Mouse (Mus musculus) MEL (cell line): ENCODE measurements around the gene Slc38a4. TPM values are rescaled to one million over a fixed set of nuclear protein-coding genes. Genes with fewer than 3 reads are reported as not detected.

Experiments used
- DNase-seq: peaks from one replicate; pipeline ENCODE4 v3.0.0; 2011; ENCODE audit warnings: low read depth, low spot score
- H3K27ac ChIP-seq: 2 replicates; pipeline ENCODE4 v1.5.1; 2012; ENCODE audit warnings: low read depth, mild to moderate bottlenecking, control low read depth, low read length, moderate library complexity; ENCODE audit not compliant: control insufficient read depth
- H3K27me3 ChIP-seq, 2 experiments: fragments of 150-350 bp in 1 of 2; sonication (generic) in 1 of 2; 2 replicates each; pipeline ENCODE4 v1.6.1; 2012; ENCODE audit warnings: low read length in 2 of 2, mild to moderate bottlenecking in 2 of 2, improper control_type of control experiment in 1 of 2, moderate library complexity in 1 of 2; ENCODE audit not compliant: insufficient read depth in 2 of 2, control insufficient read depth in 1 of 2
- H3K36me3 ChIP-seq, 2 experiments: 2 replicates each; pipeline ENCODE4 v1.6.1; 2012 to 2014; ENCODE audit warnings: low read length in 2 of 2, improper control_type of control experiment in 1 of 2, inconsistent platforms in 1 of 2, mild to moderate bottlenecking in 1 of 2; ENCODE audit not compliant: insufficient read depth in 2 of 2, control insufficient read depth in 1 of 2
- H3K4me1 ChIP-seq, 2 experiments: fragments of 150-350 bp in 1 of 2; sonication (generic) in 1 of 2; 2 replicates each; pipeline ENCODE4 v1.6.1; 2012; ENCODE audit warnings: low read length in 2 of 2, improper control_type of control experiment in 1 of 2, mild to moderate bottlenecking in 1 of 2; ENCODE audit not compliant: insufficient read depth in 2 of 2, control insufficient read depth in 1 of 2
- H3K4me3 ChIP-seq, 2 experiments: fragments of 150-350 bp in 1 of 2; sonication (generic) in 1 of 2; 2 replicates each; pipeline ENCODE4 v1.5.1; 2012; ENCODE audit warnings: low read depth in 2 of 2, low read length in 2 of 2, mild to moderate bottlenecking in 2 of 2, moderate library complexity in 2 of 2, control low read depth in 1 of 2, improper control_type of control experiment in 1 of 2; ENCODE audit not compliant: control insufficient read depth in 1 of 2, insufficient read depth in 1 of 2
- H3K79me2 ChIP-seq: 2 replicates; pipeline ENCODE4 v1.6.1; 2012; ENCODE audit warnings: mild to moderate bottlenecking, low read length, moderate library complexity; ENCODE audit not compliant: control insufficient read depth, poor library complexity, insufficient read depth
- H3K9ac ChIP-seq: 2 replicates; pipeline ENCODE4 v1.6.1; 2012; ENCODE audit warnings: low read depth, mild to moderate bottlenecking, control low read depth, low read length, moderate library complexity; ENCODE audit not compliant: control insufficient read depth, poor library complexity, severe bottlenecking
- H3K9me3 ChIP-seq: fragments of 150-350 bp; sonication (generic); replicated peaks from 2 replicates; pipeline ENCODE4 v1.6.1; 2012; ENCODE audit warnings: mild to moderate bottlenecking, low read length, improper control_type of control experiment, moderate library complexity; ENCODE audit not compliant: insufficient read depth
- BHLHE40 ChIP-seq: IDR thresholded peaks from 2 replicates; pipeline ENCODE4 v1.6.1; 2012; ENCODE audit warnings: low read depth, mild to moderate bottlenecking, inconsistent platforms, low read length, improper control_type of control experiment, borderline replicate concordance
- CTCF ChIP-seq, 3 experiments: IDR thresholded peaks in 2 of 3; conservative IDR thresholded peaks in 1 of 3; 2 replicates each; pipeline ENCODE4 v1.5.1; 2011 to 2012; ENCODE audit warnings: low read length in 3 of 3, low read depth in 2 of 3, mild to moderate bottlenecking in 2 of 3, improper control_type of control experiment in 1 of 3, inconsistent platforms in 1 of 3, mixed read lengths in 1 of 3, moderate library complexity in 1 of 3; ENCODE audit not compliant: control insufficient read depth in 1 of 3, insufficient read depth in 1 of 3, poor library complexity in 1 of 3, severe bottlenecking in 1 of 3
- ELF1 ChIP-seq: IDR thresholded peaks from 2 replicates; pipeline ENCODE4 v1.6.1; 2014; ENCODE audit warnings: low read depth, mild to moderate bottlenecking, inconsistent platforms, low read length, improper control_type of control experiment, moderate library complexity
- EP300 ChIP-seq, 2 experiments: IDR thresholded peaks; 2 replicates each; pipeline ENCODE4 v1.6.1; 2011; ENCODE audit warnings: improper control_type of control experiment in 2 of 2, low read length in 2 of 2, low read depth in 1 of 2, mild to moderate bottlenecking in 1 of 2
- GABPA ChIP-seq: IDR thresholded peaks from 2 replicates; pipeline ENCODE4 v1.6.1; 2012; ENCODE audit warnings: low read depth, mild to moderate bottlenecking, inconsistent platforms, low read length, improper control_type of control experiment, moderate library complexity
- GATA1 ChIP-seq: IDR thresholded peaks from 2 replicates; pipeline ENCODE4 v1.6.1; 2011; ENCODE audit warnings: low read depth, low read length, improper control_type of control experiment
- JUND ChIP-seq: IDR thresholded peaks from 2 replicates; pipeline ENCODE4 v1.6.1; 2011; ENCODE audit warnings: low read depth, mild to moderate bottlenecking, improper control_type of control experiment, low read length
- KAT2A ChIP-seq: conservative IDR thresholded peaks from 2 replicates; pipeline ENCODE4 v1.6.1; 2012; ENCODE audit warnings: low read depth, low read length, improper control_type of control experiment, inconsistent platforms
- MAX ChIP-seq: IDR thresholded peaks from 2 replicates; pipeline ENCODE4 v1.6.1; 2011; ENCODE audit warnings: low read length, improper control_type of control experiment
- MXI1 ChIP-seq: IDR thresholded peaks from 2 replicates; pipeline ENCODE4 v1.6.1; 2011; ENCODE audit warnings: mild to moderate bottlenecking, low read depth, low read length, improper control_type of control experiment
- MYB ChIP-seq: IDR thresholded peaks from 2 replicates; pipeline ENCODE4 v1.6.1; 2011; ENCODE audit warnings: mild to moderate bottlenecking, low read depth, low read length, improper control_type of control experiment
- NRF1 ChIP-seq: IDR thresholded peaks from 2 replicates; pipeline ENCODE4 v1.6.1; 2014; ENCODE audit warnings: low read depth, mild to moderate bottlenecking, inconsistent platforms, low read length, improper control_type of control experiment, moderate library complexity; ENCODE audit not compliant: poor library complexity, insufficient read depth, severe bottlenecking
- POLR2A ChIP-seq, 2 experiments: IDR thresholded peaks; 2 replicates each; pipeline ENCODE4 v1.6.1; 2011 to 2012; ENCODE audit warnings: low read length in 2 of 2, mild to moderate bottlenecking in 2 of 2, control low read depth in 1 of 2, improper control_type of control experiment in 1 of 2, low read depth in 1 of 2, moderate library complexity in 1 of 2; ENCODE audit not compliant: control insufficient read depth in 1 of 2, insufficient read depth in 1 of 2, poor library complexity in 1 of 2
- POLR2AphosphoS5 ChIP-seq: IDR thresholded peaks from 2 replicates; pipeline ENCODE4 v1.6.1; 2012; ENCODE audit warnings: low read depth, borderline replicate concordance, mild to moderate bottlenecking, inconsistent platforms, low read length, moderate library complexity, mixed read lengths
- SIN3A ChIP-seq: IDR thresholded peaks from 2 replicates; pipeline ENCODE4 v1.6.1; 2012; ENCODE audit warnings: low read length, improper control_type of control experiment, inconsistent platforms
- TCF12 ChIP-seq: IDR thresholded peaks from 2 replicates; pipeline ENCODE4 v1.6.1; 2014; ENCODE audit warnings: low read depth, mild to moderate bottlenecking, inconsistent platforms, low read length, improper control_type of control experiment, moderate library complexity
- UBTF ChIP-seq: IDR thresholded peaks from 2 replicates; pipeline ENCODE4 v1.6.1; 2012; ENCODE audit warnings: low read depth, mild to moderate bottlenecking, inconsistent platforms, low read length, improper control_type of control experiment, moderate library complexity, borderline replicate concordance; ENCODE audit not compliant: insufficient read depth
- USF1 ChIP-seq: IDR thresholded peaks from 2 replicates; pipeline ENCODE4 v1.6.1; 2014; ENCODE audit warnings: low read depth, mild to moderate bottlenecking, inconsistent platforms, low read length, improper control_type of control experiment, moderate library complexity
- USF2 ChIP-seq, 2 experiments: IDR thresholded peaks; 2 replicates each; pipeline ENCODE4 v1.6.1; 2011 to 2012; ENCODE audit warnings: improper control_type of control experiment in 2 of 2, low read length in 2 of 2, borderline replicate concordance in 1 of 2, inconsistent platforms in 1 of 2, low read depth in 1 of 2, mild to moderate bottlenecking in 1 of 2; ENCODE audit not compliant: insufficient read depth in 1 of 2
- ZNF384 ChIP-seq: IDR thresholded peaks from 2 replicates; pipeline ENCODE4 v1.6.1; 2012; ENCODE audit warnings: low read depth, mild to moderate bottlenecking, inconsistent platforms, low read length, improper control_type of control experiment
- polyA plus RNA-seq, 2 experiments: library from polyadenylated mRNA; stranded (reverse) in 1 of 2; unstranded in 1 of 2; fragments of >175 nt in 1 of 2; fragments of >200 nt in 1 of 2; gene quantifications; 2 replicates each; pipeline versions ENCODE4 v1.2.1 to v1.2.4; 2012; ENCODE audit warnings: low replicate concordance in 2 of 2, low read depth in 1 of 2; ENCODE audit not compliant: insufficient read length in 2 of 2, insufficient read depth in 1 of 2, missing spikeins in 1 of 2
- total RNA-seq: library from RNA; depleted of rRNA; stranded (reverse); fragments of 300-350 nt; gene quantifications from 2 replicates; pipeline ENCODE4 v1.2.3, GENCODE M21; 2012

Slc38a4 gene
- total and polyA plus RNA-seq, 3 experiments = not detected

GRCm38 (mm10) chr15:97054131-97054530 is 1.6 kb downstream of the Slc38a4 start:
- DNase-seq = no peak
- Histone ChIP-seq H3K4me1 (no peaks in the 10 kb centered on the region), H3K36me3 (no peaks in the 10 kb centered on the region), H3K9ac (no peak overlapping the region), H3K27me3 (no peaks in the 10 kb centered on the region), H3K9me3 (no peaks in the 10 kb centered on the region), H3K4me3 (no peak overlapping the region), H3K79me2 (no peaks in the 10 kb centered on the region), H3K27ac (no peak overlapping the region)
- TF ChIP-seq MXI1 = no peak
- no peak for TF ChIP-seq USF2 (IDR thresholded peaks at IDR 0.05; ENCODE audit: borderline replicate concordance in 1 of 2, insufficient read depth in 1 of 2, low read depth in 1 of 2, low read length in 2 of 2)
- TF ChIP-seq EP300 (IDR thresholded peaks at IDR 0.05; ENCODE audit: low read depth in 1 of 2, low read length in 2 of 2) = no peak
- TF ChIP-seq USF1 = no peak
- TF ChIP-seq SIN3A = no peak
- TF ChIP-seq TCF12 = no peak
- no peak for TF ChIP-seq ZNF384
- TF ChIP-seq GABPA = no peak

- Histone ChIP-seq H3K79me2 (no peaks in the 10 kb centered on the region), H3K9ac (no peak overlapping the region), H3K27me3 (no peaks in the 10 kb centered on the region), H3K4me3 (no peak overlapping the region), H3K27ac (no peak overlapping the region), H3K4me1 (no peaks in the 10 kb centered on the region), H3K9me3 (no peaks in the 10 kb centered on the region), H3K36me3 (no peaks in the 10 kb centered on the region)
- TF ChIP-seq BHLHE40 (no peak), POLR2AphosphoS5 (no peak), KAT2A (no peak), EP300 (IDR thresholded peaks at IDR 0.05; ENCODE audit: low read depth in 1 of 2, low read length in 2 of 2) (no peak), USF1 (no peak), TCF12 (no peak), JUND (no peak), MAX (no peak), GATA1 (no peak), MYB (no peak), NRF1 (no peak), UBTF (no peak), CTCF (IDR thresholded peaks at IDR 0.05 in 2 of 3, conservative IDR thresholded peaks at IDR 0.05 in 1 of 3; ENCODE audit: control insufficient read depth in 1 of 3, insufficient read depth in 1 of 3, low read depth in 2 of 3, low read length in 3 of 3, poor library complexity in 1 of 3, severe bottlenecking in 1 of 3) (no peak), POLR2A (IDR thresholded peaks at IDR 0.05; ENCODE audit: control insufficient read depth in 1 of 2, insufficient read depth in 1 of 2, low read depth in 1 of 2, low read length in 2 of 2, poor library complexity in 1 of 2) (no peak), ELF1 (no peak), MXI1 (no peak)
- DNase-seq = no peak
Observed at GRCm38 (mm10) chr15:97050436-97050835, 5.3 kb downstream of the Slc38a4 start.
